Mouse (Mus musculus) cortical plate, adult 2 months (tissue): Measurements from ENCODE around the gene Cyp27a1. TPM values are rescaled to one million over a fixed set of nuclear protein-coding genes. Genes with fewer than 3 reads are reported as not detected.

Experiments
- H3K27ac ChIP-seq: fragments of 200-500 bp; 2 replicates; pipeline ENCODE4 v1.5.1; 2012; ENCODE audit warnings: low read length, control low read depth, inconsistent platforms; ENCODE audit not compliant: insufficient read depth
- H3K4me1 ChIP-seq: fragments of 200-500 bp; 2 replicates; pipeline ENCODE4 v1.6.1; 2011; ENCODE audit warnings: low read length; ENCODE audit not compliant: control insufficient read depth, insufficient read depth
- H3K4me3 ChIP-seq: fragments of 200-500 bp; 2 replicates; pipeline ENCODE4 v1.5.1; 2011; ENCODE audit warnings: mild to moderate bottlenecking, low read length, control low read depth; ENCODE audit not compliant: insufficient read depth
- CTCF ChIP-seq: fragments of 200-500 bp; IDR thresholded peaks from 2 replicates; pipeline ENCODE4 v1.5.1; 2011; ENCODE audit warnings: mild to moderate bottlenecking, control low read depth, low read length; ENCODE audit not compliant: insufficient read depth; ENCODE audit errors: extremely low read depth
- POLR2A ChIP-seq: fragments of 200-500 bp; IDR thresholded peaks from 2 replicates; pipeline ENCODE4 v1.6.1; 2011; ENCODE audit warnings: mild to moderate bottlenecking, low read length, control low read depth; ENCODE audit not compliant: insufficient read depth; ENCODE audit errors: extremely low read depth
- polyA plus RNA-seq: library from polyadenylated mRNA; depleted of rRNA; stranded (reverse); fragments of >200 nt; gene quantifications from 2 replicates; pipeline ENCODE4 v1.2.3, GENCODE M21; 2012

Cyp27a1 gene
- polyA plus RNA-seq, 1 experiment = 12.5 TPM

- peaks cover 2% of the 10 kb centered on the region; the same call in 1 of the 2 replicates for H3K4me1 ChIP-seq
- H3K4me3 ChIP-seq = no peak overlapping the region
- TF ChIP-seq POLR2A (no peak), CTCF (no peak)
- no peak overlapping the region for H3K27ac ChIP-seq
These were observed 15.0 kb upstream of the Cyp27a1 start for GRCm38 (mm10) chr1:74698353-74698752.

DNA sequence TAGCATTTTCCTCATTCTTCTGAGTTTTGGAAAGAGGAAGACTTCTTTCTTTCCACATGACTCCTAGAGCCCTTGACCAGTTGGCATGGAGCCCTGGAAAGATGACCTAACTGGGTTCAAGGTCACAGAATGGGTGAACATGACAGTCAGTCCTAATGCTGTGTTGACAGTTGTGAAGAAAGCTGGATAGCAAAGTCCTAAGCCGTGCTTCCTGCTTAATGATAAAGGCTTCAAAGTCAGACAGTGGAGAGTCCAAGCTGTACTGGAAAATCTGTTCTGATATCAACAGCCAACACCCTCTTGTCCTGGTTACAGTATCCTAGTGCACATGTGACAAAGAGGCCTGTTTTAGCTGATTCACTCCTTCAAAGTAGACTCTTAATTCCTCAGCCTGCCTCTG is 14.6 kb upstream of the Cyp27a1 start:
- Histone ChIP-seq H3K27ac (no peak overlapping the region), H3K4me3 (no peak overlapping the region)
- TF ChIP-seq CTCF = no peak
- TF ChIP-seq POLR2A = no peak

DNA sequence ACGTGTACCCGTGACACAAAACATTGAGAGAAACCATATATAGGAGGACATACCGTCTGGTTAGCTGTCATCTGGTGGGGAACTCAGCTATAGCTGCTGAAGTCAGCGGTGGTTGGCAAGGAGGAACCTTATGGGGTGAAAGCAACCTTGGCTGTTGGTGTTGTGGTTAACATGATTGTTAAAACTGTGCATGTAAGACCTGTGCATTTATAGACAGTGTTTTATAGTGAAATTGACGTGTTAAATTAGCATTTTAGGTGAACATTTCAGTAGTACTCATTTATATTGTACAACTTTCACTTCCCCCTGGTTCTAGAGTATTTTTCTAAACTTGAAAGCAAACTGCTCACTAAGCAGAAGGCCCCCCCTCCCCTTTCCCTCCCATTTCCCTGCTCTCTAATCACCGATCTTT is 11.2 kb upstream of the Cyp27a1 start:
- Histone ChIP-seq H3K4me1 (peaks cover 2% of the 10 kb centered on the region; the same call in 1 of the 2 replicates), H3K4me3 (no peak overlapping the region), H3K27ac (no peak overlapping the region)
- no peak for TF ChIP-seq POLR2A

More for the DNA sequence above, 14.6 kb upstream of the Cyp27a1 start:
- H3K4me1 ChIP-seq = peaks cover 2% of the 10 kb centered on the region; the same call in 1 of the 2 replicates

- no peak overlapping the region for H3K4me3 ChIP-seq
- H3K4me1 ChIP-seq = peaks cover 2% of the 10 kb centered on the region; the same call in 1 of the 2 replicates
- TF ChIP-seq CTCF = no peak
- no peak for TF ChIP-seq POLR2A
These were observed 9.2 kb upstream of the Cyp27a1 start for GRCm38 (mm10) chr1:74704156-74704555.

DNA sequence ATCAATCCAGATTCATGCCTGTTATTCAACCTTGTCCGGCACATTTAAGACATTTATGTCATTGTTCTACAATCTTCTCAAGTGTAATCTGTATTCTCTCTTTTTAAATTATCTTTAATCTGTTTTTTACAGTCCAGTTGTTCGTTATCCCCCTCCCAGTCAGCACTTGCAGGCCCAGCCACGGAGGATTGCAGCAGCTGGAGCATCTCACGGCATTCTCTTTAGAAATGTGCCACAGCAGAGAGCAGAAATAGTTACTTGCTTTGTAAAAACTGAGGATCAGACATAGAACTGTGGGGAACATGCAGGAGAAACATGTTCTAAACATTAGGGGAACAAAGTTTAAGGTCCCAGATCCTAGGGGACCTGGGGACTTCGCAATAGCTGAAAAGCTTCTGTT is 8.4 kb upstream of the Cyp27a1 start:
- no peak for TF ChIP-seq CTCF
- TF ChIP-seq POLR2A = no peak
- Histone ChIP-seq H3K4me3 (no peak overlapping the region), H3K4me1 (peaks cover 2% of the 10 kb centered on the region; the same call in 1 of the 2 replicates), H3K27ac (no peak overlapping the region)

More at GRCm38 (mm10) chr1:74704156-74704555, 9.2 kb upstream of the Cyp27a1 start:
- peak overlapping the region; percentile 67; the same call in 1 of the 2 replicates for H3K27ac ChIP-seq

GRCm38 (mm10) chr1:74709566-74709965 is 3.8 kb upstream of the Cyp27a1 start:
- H3K4me1 ChIP-seq = no peaks in the 10 kb centered on the region
- no peak overlapping the region for H3K27ac ChIP-seq
- no peak overlapping the region for H3K4me3 ChIP-seq
- TF ChIP-seq POLR2A (no peak), CTCF (no peak)

- Histone ChIP-seq H3K27ac (no peak overlapping the region), H3K4me3 (no peak overlapping the region), H3K4me1 (no peaks in the 10 kb centered on the region)
- no peak for TF ChIP-seq CTCF
- no peak for TF ChIP-seq POLR2A
These were observed 1.3 kb upstream of the Cyp27a1 start for GRCm38 (mm10) chr1:74712046-74712445.

GRCm38 (mm10) chr1:74712461-74713098 is 794 bp upstream of the Cyp27a1 start:
- Histone ChIP-seq H3K4me3 (peak overlapping the region; percentile 11; the same call in 1 of the 2 replicates), H3K27ac (no peak overlapping the region), H3K4me1 (no peaks in the 10 kb centered on the region)
- no peak for TF ChIP-seq POLR2A
- no peak for TF ChIP-seq CTCF

DNA sequence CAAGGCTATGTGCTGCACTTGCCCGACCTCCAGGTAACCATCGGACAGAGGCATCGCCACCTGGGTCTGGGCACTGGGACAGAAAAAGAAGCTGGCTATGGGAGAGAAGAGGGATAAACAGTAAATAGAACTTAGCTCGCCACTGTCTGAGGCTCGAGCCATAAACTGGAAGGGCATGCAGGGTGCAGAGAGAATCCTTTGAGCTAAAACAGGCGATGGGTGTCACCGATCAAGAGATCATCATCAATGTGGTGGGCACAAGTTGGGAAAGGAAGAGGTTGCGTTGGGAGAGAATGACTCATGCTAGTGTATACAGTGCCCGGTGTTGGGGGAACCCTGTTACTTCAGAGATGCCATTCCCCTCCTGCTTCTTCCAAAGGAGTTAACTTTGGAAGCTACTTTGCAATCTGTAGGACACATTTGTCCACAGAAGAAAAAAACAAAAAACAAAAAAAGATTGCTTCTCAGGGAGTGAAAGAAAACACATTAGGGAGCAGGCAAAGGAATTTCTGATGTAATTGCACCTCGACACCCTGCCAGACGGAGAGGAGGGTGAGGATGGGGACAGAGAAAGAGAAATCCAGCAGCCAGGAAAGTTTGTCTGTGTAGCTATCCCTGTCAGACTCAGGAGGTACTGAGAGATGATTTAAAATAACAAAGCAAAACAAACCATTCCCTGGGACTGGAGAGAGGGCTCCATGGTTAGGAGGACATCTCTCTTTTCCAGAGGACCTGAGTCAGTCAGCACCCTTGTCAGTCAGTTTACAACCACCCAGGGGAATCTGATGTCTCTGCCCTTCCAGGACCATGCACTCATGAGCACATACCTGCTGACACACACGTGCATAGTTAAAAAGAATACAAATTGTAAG is 721 bp downstream of the Cyp27a1 start:
- Histone ChIP-seq H3K4me1 (no peaks in the 10 kb centered on the region), H3K4me3 (peak overlapping the region; percentile 11; the same call in 1 of the 2 replicates), H3K27ac (no peak overlapping the region)
- TF ChIP-seq POLR2A (no peak), CTCF (no peak)

DNA sequence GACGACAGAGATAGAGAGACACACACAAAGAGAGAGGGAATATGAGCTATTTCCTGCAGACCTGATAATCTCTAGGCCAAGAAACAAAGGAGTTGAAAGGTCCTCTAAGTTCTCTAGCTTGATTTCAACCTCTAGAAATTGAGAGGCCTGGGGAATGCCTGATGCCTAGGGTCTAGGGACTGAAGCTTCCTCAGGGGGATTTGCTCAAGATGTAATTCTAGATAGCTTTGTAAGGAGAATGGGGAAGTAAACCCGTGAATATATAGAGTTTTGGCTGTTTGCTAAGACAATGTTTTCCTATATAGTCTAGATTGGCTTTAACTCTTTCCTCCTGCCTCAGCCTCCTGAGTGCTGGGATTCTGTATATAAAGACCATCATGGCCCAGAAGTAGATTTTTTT is 1.6 kb downstream of the Cyp27a1 start:
- H3K4me3 ChIP-seq = no peak overlapping the region
- H3K4me1 ChIP-seq = no peaks in the 10 kb centered on the region
- no peak for TF ChIP-seq CTCF
- no peak for TF ChIP-seq POLR2A
- H3K27ac ChIP-seq = no peak overlapping the region

- TF ChIP-seq CTCF = no peak
- TF ChIP-seq POLR2A = no peak
- H3K4me3 ChIP-seq = no peak overlapping the region
- H3K4me1 ChIP-seq = no peaks in the 10 kb centered on the region
- no peak overlapping the region for H3K27ac ChIP-seq
These were observed 2.1 kb downstream of the Cyp27a1 start for GRCm38 (mm10) chr1:74715468-74715867.
